Mouse (Mus musculus): ENCODE results near the gene Arfgef3. TPM values are rescaled to one million over a fixed set of nuclear protein-coding genes. Genes with fewer than 3 reads are reported as not detected.
"Not testable (repeated sequence)": the region's sequence is repeated elsewhere in the genome, so short reads cannot be mapped to it uniquely, and the experiment has no call there.

Gene Arfgef3
- total and polyA plus RNA-seq, 3 experiments: not detected

DNA sequence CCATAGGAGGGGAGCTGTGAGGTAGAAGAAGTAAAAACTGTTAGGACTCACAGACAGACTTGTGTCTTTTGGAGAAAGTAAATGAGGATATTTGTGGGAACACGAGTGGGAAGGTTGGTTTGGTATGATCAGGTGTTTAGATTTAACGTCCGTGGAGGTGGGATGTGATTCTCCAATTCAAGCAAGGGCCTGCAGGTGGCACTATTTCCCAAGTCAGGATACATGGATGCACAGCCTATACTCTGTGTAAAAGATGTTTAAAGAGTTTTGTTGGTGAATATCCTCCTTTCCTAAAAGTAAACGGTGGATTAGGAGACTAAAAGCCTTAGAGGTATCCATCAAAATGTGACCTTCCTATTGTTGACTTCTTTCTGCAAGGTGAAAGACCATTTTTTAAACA lies 180.8 kb downstream of the Arfgef3 start:
- Histone ChIP-seq H3K9ac (ENCODE audit: control insufficient read depth, low read depth, low read length, poor library complexity, severe bottlenecking) (no peak overlapping the region), H3K36me3 (ENCODE audit: control insufficient read depth in 1 of 2, insufficient read depth in 2 of 2, low read length in 2 of 2) (no peaks in the 10 kb centered on the region), H3K9me3 (replicated peaks; ENCODE audit: insufficient read depth, low read length) (no peaks in the 10 kb centered on the region), H3K27me3 (ENCODE audit: control insufficient read depth in 1 of 2, insufficient read depth in 2 of 2, low read length in 2 of 2) (no peaks in the 10 kb centered on the region), H3K27ac (ENCODE audit: control insufficient read depth, low read depth, low read length) (no peak overlapping the region), H3K79me2 (ENCODE audit: control insufficient read depth, insufficient read depth, low read length, poor library complexity) (no peaks in the 10 kb centered on the region), H3K4me1 (ENCODE audit: control insufficient read depth in 1 of 2, insufficient read depth in 2 of 2, low read length in 2 of 2) (no peaks in the 10 kb centered on the region), H3K4me3 (ENCODE audit: control insufficient read depth in 1 of 2, insufficient read depth in 1 of 2, low read depth in 2 of 2, low read length in 2 of 2) (no peak overlapping the region)
- DNase-seq (ENCODE audit: low read depth, low spot score): peak; percentile 5
- TF ChIP-seq ZNF384 (IDR thresholded peaks at IDR 0.05; ENCODE audit: low read depth, low read length) (no peak), BHLHE40 (IDR thresholded peaks at IDR 0.05; ENCODE audit: borderline replicate concordance, low read depth, low read length) (no peak), MYC (IDR thresholded peaks at IDR 0.05; ENCODE audit: low read depth, low read length) (no peak), RAD21 (IDR thresholded peaks at IDR 0.05; ENCODE audit: low read depth, low read length) (peak; percentile 29), SMC3 (IDR thresholded peaks at IDR 0.05; ENCODE audit: low read depth, low read length) (peak; percentile 35), CTCF (IDR thresholded peaks at IDR 0.05 in 2 of 3, conservative IDR thresholded peaks at IDR 0.05 in 1 of 3; ENCODE audit: control insufficient read depth in 1 of 3, insufficient read depth in 1 of 3, low read depth in 2 of 3, low read length in 3 of 3, poor library complexity in 1 of 3, severe bottlenecking in 1 of 3) (peak; percentile 22 to 49 (median 41); a peak in 3 of 6 replicates), POLR2AphosphoS2 (IDR thresholded peaks at IDR 0.05; ENCODE audit: low read length) (no peak)

DNA sequence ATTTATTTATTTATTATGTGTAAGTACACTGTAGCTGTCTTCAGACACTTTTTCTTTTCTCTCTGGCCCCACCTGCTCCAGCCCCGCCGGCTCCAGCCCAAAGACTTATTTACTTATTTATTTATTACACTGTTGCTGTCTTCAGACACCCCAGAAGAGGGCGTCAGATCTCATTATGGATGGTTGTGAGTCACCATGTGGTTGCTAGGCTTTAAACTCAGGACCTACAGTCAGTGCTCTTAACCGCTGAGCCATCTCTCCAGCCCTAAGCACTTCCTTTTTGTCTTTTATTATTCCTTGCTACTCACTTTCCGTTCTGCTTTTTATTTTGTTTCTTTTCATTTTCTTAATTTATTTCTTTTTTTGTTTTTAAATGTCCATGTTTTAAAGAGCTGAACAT lies 182.3 kb downstream of the Arfgef3 start:
- Histone ChIP-seq H3K79me2 (ENCODE audit: control insufficient read depth, insufficient read depth, low read length, poor library complexity) (no peaks in the 10 kb centered on the region), H3K4me1 (ENCODE audit: control insufficient read depth in 1 of 2, insufficient read depth in 2 of 2, low read length in 2 of 2) (no peaks in the 10 kb centered on the region), H3K4me3 (ENCODE audit: control insufficient read depth in 1 of 2, insufficient read depth in 1 of 2, low read depth in 2 of 2, low read length in 2 of 2) (no peak overlapping the region), H3K36me3 (ENCODE audit: control insufficient read depth in 1 of 2, insufficient read depth in 2 of 2, low read length in 2 of 2) (no peaks in the 10 kb centered on the region), H3K9me3 (replicated peaks; ENCODE audit: insufficient read depth, low read length) (no peaks in the 10 kb centered on the region), H3K9ac (ENCODE audit: control insufficient read depth, low read depth, low read length, poor library complexity, severe bottlenecking) (no peak overlapping the region), H3K27me3 (ENCODE audit: control insufficient read depth in 1 of 2, insufficient read depth in 2 of 2, low read length in 2 of 2) (no peaks in the 10 kb centered on the region), H3K27ac (ENCODE audit: control insufficient read depth, low read depth, low read length) (no peak overlapping the region)
- DNase-seq (ENCODE audit: low read depth, low spot score): no peak
- no peak for TF ChIP-seq ZC3H11A (IDR thresholded peaks at IDR 0.05; ENCODE audit: low read depth, low read length)
- TF ChIP-seq POLR2AphosphoS5 (IDR thresholded peaks at IDR 0.05; ENCODE audit: borderline replicate concordance, low read depth, low read length): no peak
- TF ChIP-seq MAX (IDR thresholded peaks at IDR 0.05; ENCODE audit: low read length): no peak
- TF ChIP-seq UBTF (IDR thresholded peaks at IDR 0.05; ENCODE audit: borderline replicate concordance, insufficient read depth, low read depth, low read length): no peak
- TF ChIP-seq SMC3 (IDR thresholded peaks at IDR 0.05; ENCODE audit: low read depth, low read length): no peak
- TF ChIP-seq CHD1 (IDR thresholded peaks at IDR 0.05; ENCODE audit: low read depth, low read length): no peak
- TF ChIP-seq BHLHE40 (IDR thresholded peaks at IDR 0.05; ENCODE audit: borderline replicate concordance, low read depth, low read length): no peak
- no peak for TF ChIP-seq TAL1 (IDR thresholded peaks at IDR 0.05; ENCODE audit: low read length)

- H3K4me3 ChIP-seq (ENCODE audit: control insufficient read depth in 1 of 2, insufficient read depth in 1 of 2, low read depth in 2 of 2, low read length in 2 of 2); H3K27me3 ChIP-seq (ENCODE audit: control insufficient read depth in 1 of 2, insufficient read depth in 2 of 2, low read length in 2 of 2); H3K79me2 ChIP-seq (ENCODE audit: control insufficient read depth, insufficient read depth, low read length, poor library complexity); H3K9me3 ChIP-seq (replicated peaks; ENCODE audit: insufficient read depth, low read length); H3K36me3 ChIP-seq (ENCODE audit: control insufficient read depth in 1 of 2, insufficient read depth in 2 of 2, low read length in 2 of 2); DNase-seq (ENCODE audit: low read depth, low spot score); H3K27ac ChIP-seq (ENCODE audit: control insufficient read depth, low read depth, low read length); H3K4me1 ChIP-seq (ENCODE audit: control insufficient read depth in 1 of 2, insufficient read depth in 2 of 2, low read length in 2 of 2); H3K9ac ChIP-seq (ENCODE audit: control insufficient read depth, low read depth, low read length, poor library complexity, severe bottlenecking): not testable (repeated sequence)
These were observed 184.7 kb downstream of the Arfgef3 start for GRCm38 (mm10) chr10:18559076-18559475.

All from MEL (cell line).